Mouse (Mus musculus): ENCODE data around the gene Nav2. TPM values are rescaled to one million over a fixed set of nuclear protein-coding genes. Genes with fewer than 3 reads are reported as not detected.

Gene Nav2
- total and polyA plus RNA-seq, 2 experiments from 2014 or later: 16.3 to 44.0 TPM

GRCm38 (mm10) chr7:49343081-49343600 is 434.6 kb downstream of the Nav2 start:
- Histone ChIP-seq H3K4me3 (ENCODE audit: low read depth, low read length) (no peak overlapping the region), H3K4me2 (ENCODE audit: low read depth) (no peak overlapping the region), H3K27me3 (ENCODE audit: insufficient read depth, low read length) (no peaks in the 10 kb centered on the region), H3K9me3 (ENCODE audit: low read length) (no peaks in the 10 kb centered on the region), H3K36me3 (ENCODE audit: insufficient read depth) (no peaks in the 10 kb centered on the region), H3K4me1 (ENCODE audit: insufficient read depth) (peaks cover 12% of the 10 kb centered on the region), H3K27ac (ENCODE audit: low read depth, low read length) (no peak overlapping the region), H3K9ac (no peak overlapping the region)
- TF ChIP-seq CTCF (IDR thresholded peaks at IDR 0.05; ENCODE audit: low read depth): no peak
- ATAC-seq: no peak
- 30% methylated on average over 16 of the region's 16 CpGs for WGBS
- no peak for DNase-seq

GRCm38 (mm10) chr7:49343752-49344484 is 435.4 kb downstream of the Nav2 start:
- Histone ChIP-seq H3K4me1 (ENCODE audit: insufficient read depth) (peaks cover 12% of the 10 kb centered on the region), H3K9me3 (ENCODE audit: low read length) (no peaks in the 10 kb centered on the region), H3K27ac (ENCODE audit: low read depth, low read length) (no peak overlapping the region), H3K4me2 (ENCODE audit: low read depth) (no peak overlapping the region), H3K9ac (no peak overlapping the region), H3K36me3 (ENCODE audit: insufficient read depth) (no peaks in the 10 kb centered on the region), H3K27me3 (ENCODE audit: insufficient read depth, low read length) (no peaks in the 10 kb centered on the region), H3K4me3 (ENCODE audit: low read depth, low read length) (no peak overlapping the region)
- no peak for ATAC-seq
- no peak for TF ChIP-seq CTCF (IDR thresholded peaks at IDR 0.05; ENCODE audit: low read depth)
- DNase-seq: no peak
- WGBS: 54% methylated on average over 4 of the region's 4 CpGs

- no peak overlapping the region for H3K27ac ChIP-seq (ENCODE audit: low read depth, low read length)
- H3K4me3 ChIP-seq (ENCODE audit: low read depth, low read length): no peak overlapping the region
- WGBS: 29% methylated on average over 16 of the region's 16 CpGs
- peaks cover 3% of the 10 kb centered on the region; the same call in 1 of the 2 replicates for H3K4me1 ChIP-seq (ENCODE audit: insufficient read depth)
- no peaks in the 10 kb centered on the region for H3K27me3 ChIP-seq (ENCODE audit: insufficient read depth, low read length)
- H3K9ac ChIP-seq: no peak overlapping the region
- no peaks in the 10 kb centered on the region for H3K36me3 ChIP-seq (ENCODE audit: insufficient read depth)
- no peaks in the 10 kb centered on the region for H3K9me3 ChIP-seq (ENCODE audit: low read length)
- ATAC-seq (no peak), DNase-seq (no peak)
- H3K4me2 ChIP-seq (ENCODE audit: low read depth): no peak overlapping the region
- no peak for TF ChIP-seq CTCF (IDR thresholded peaks at IDR 0.05; ENCODE audit: low read depth)
Measured at GRCm38 (mm10) chr7:49347338-49348272, 439.1 kb downstream of the Nav2 start.

- no peak for ATAC-seq
- 31% methylated on average over 2 of the region's 2 CpGs for WGBS
- Histone ChIP-seq H3K9ac (no peak overlapping the region), H3K27ac (ENCODE audit: low read depth, low read length) (no peak overlapping the region), H3K4me1 (ENCODE audit: insufficient read depth) (no peaks in the 10 kb centered on the region), H3K27me3 (ENCODE audit: insufficient read depth, low read length) (no peaks in the 10 kb centered on the region), H3K4me2 (ENCODE audit: low read depth) (no peak overlapping the region), H3K36me3 (ENCODE audit: insufficient read depth) (no peaks in the 10 kb centered on the region), H3K4me3 (ENCODE audit: low read depth, low read length) (no peak overlapping the region), H3K9me3 (ENCODE audit: low read length) (no peaks in the 10 kb centered on the region)
- no peak for TF ChIP-seq CTCF (IDR thresholded peaks at IDR 0.05; ENCODE audit: low read depth)
- DNase-seq: no peak
Measured at GRCm38 (mm10) chr7:49348636-49349035, 440.1 kb downstream of the Nav2 start.

GRCm38 (mm10) chr7:49350321-49351007 is 441.9 kb downstream of the Nav2 start:
- Histone ChIP-seq H3K9me3 (ENCODE audit: low read length) (no peaks in the 10 kb centered on the region), H3K27me3 (ENCODE audit: insufficient read depth, low read length) (no peaks in the 10 kb centered on the region), H3K36me3 (ENCODE audit: insufficient read depth) (no peaks in the 10 kb centered on the region), H3K27ac (ENCODE audit: low read depth, low read length) (no peak overlapping the region), H3K4me3 (ENCODE audit: low read depth, low read length) (no peak overlapping the region), H3K4me1 (ENCODE audit: insufficient read depth) (peaks cover 10% of the 10 kb centered on the region; the same call in 1 of the 2 replicates), H3K9ac (no peak overlapping the region), H3K4me2 (ENCODE audit: low read depth) (no peak overlapping the region)
- DNase-seq (no peak), ATAC-seq (no peak)
- 81% methylated on average over 8 of the region's 8 CpGs for WGBS
- no peak for TF ChIP-seq CTCF (IDR thresholded peaks at IDR 0.05; ENCODE audit: low read depth)

GRCm38 (mm10) chr7:49351596-49352258 is 443.2 kb downstream of the Nav2 start:
- no peak for DNase-seq
- H3K4me3 ChIP-seq (ENCODE audit: low read depth, low read length): no peak overlapping the region
- peaks cover 10% of the 10 kb centered on the region; the same call in 1 of the 2 replicates for H3K4me1 ChIP-seq (ENCODE audit: insufficient read depth)
- H3K36me3 ChIP-seq (ENCODE audit: insufficient read depth): no peaks in the 10 kb centered on the region
- no peak for TF ChIP-seq CTCF (IDR thresholded peaks at IDR 0.05; ENCODE audit: low read depth)
- no peak for ATAC-seq
- H3K27me3 ChIP-seq (ENCODE audit: insufficient read depth, low read length): no peaks in the 10 kb centered on the region
- no peak overlapping the region for H3K4me2 ChIP-seq (ENCODE audit: low read depth)
- H3K9ac ChIP-seq: no peak overlapping the region
- 29% methylated on average over 11 of the region's 11 CpGs for WGBS
- no peaks in the 10 kb centered on the region for H3K9me3 ChIP-seq (ENCODE audit: low read length)
- H3K27ac ChIP-seq (ENCODE audit: low read depth, low read length): no peak overlapping the region
